Mouse (Mus musculus) brain, embryonic 14.5 days (tissue): ENCODE data around the gene Slc26a11. TPM values are rescaled to one million over a fixed set of nuclear protein-coding genes. Genes with fewer than 3 reads are reported as not detected.
"Not testable (repeated sequence)": the region's sequence is repeated elsewhere in the genome, so short reads cannot be mapped to it uniquely, and the experiment has no call there.

Experiments
- DNase-seq: peaks from one replicate; pipeline ENCODE4 v3.0.0-alpha.2; 2011; ENCODE audit warnings: low read depth
- CTCF ChIP-seq: fragments of 200-500 bp; IDR thresholded peaks from 2 replicates; pipeline ENCODE4 v1.5.1; 2012; ENCODE audit warnings: inconsistent platforms, mild to moderate bottlenecking, moderate library complexity, borderline replicate concordance; ENCODE audit not compliant: insufficient read depth, insufficient read length; ENCODE audit errors: extremely low read depth
- POLR2A ChIP-seq: fragments of 200-500 bp; IDR thresholded peaks from 2 replicates; pipeline ENCODE4 v1.6.1; 2012; ENCODE audit warnings: mild to moderate bottlenecking, inconsistent platforms, borderline replicate concordance; ENCODE audit not compliant: poor library complexity, insufficient read depth, insufficient read length, severe bottlenecking; ENCODE audit errors: extremely low read depth
- polyA plus RNA-seq: library from polyadenylated mRNA; depleted of rRNA; stranded (reverse); fragments of >200 nt; gene quantifications from 2 replicates; pipeline ENCODE4 v1.2.3, GENCODE M21; 2012

Slc26a11 gene
- polyA plus RNA-seq, 1 experiment, result 10.0 TPM

- DNase-seq, result peak; percentile 87
- TF ChIP-seq POLR2A, result no peak
- peak; percentile 96 for TF ChIP-seq CTCF
Observed at GRCm38 (mm10) chr11:119363534-119364145, 8.3 kb downstream of the Slc26a11 start.

- TF ChIP-seq POLR2A, result no peak
- no peak for TF ChIP-seq CTCF
- no peak for DNase-seq
Observed at GRCm38 (mm10) chr11:119375425-119375824, 20.1 kb downstream of the Slc26a11 start.

- no peak for DNase-seq
- TF ChIP-seq CTCF (no peak), POLR2A (no peak)
Observed at GRCm38 (mm10) chr11:119377326-119377725, 22.0 kb downstream of the Slc26a11 start.

- DNase-seq, result no peak
- TF ChIP-seq CTCF (no peak), POLR2A (no peak)
Observed at GRCm38 (mm10) chr11:119378551-119378950, 23.2 kb downstream of the Slc26a11 start.

GRCm38 (mm10) chr11:119381631-119382337, 26.4 kb downstream of the Slc26a11 start:
- DNase-seq, result no peak
- TF ChIP-seq CTCF, result no peak
- no peak for TF ChIP-seq POLR2A

GRCm38 (mm10) chr11:119382338-119382850, 27.0 kb downstream of the Slc26a11 start:
- TF ChIP-seq CTCF, result no peak
- TF ChIP-seq POLR2A, result no peak
- DNase-seq, result no peak

GRCm38 (mm10) chr11:119384904-119385303, 29.5 kb downstream of the Slc26a11 start:
- no peak for DNase-seq
- TF ChIP-seq POLR2A (no peak), CTCF (no peak)

GRCm38 (mm10) chr11:119386306-119386705, 30.9 kb downstream of the Slc26a11 start:
- DNase-seq, result no peak
- no peak for TF ChIP-seq POLR2A
- TF ChIP-seq CTCF, result no peak

GRCm38 (mm10) chr11:119387273-119387672, 31.9 kb downstream of the Slc26a11 start:
- DNase-seq, result not testable (repeated sequence)

- TF ChIP-seq CTCF, result peak; percentile 12; the same call in 1 of the 2 replicates
- no peak for TF ChIP-seq POLR2A
- peak; percentile 69 for DNase-seq
Observed at GRCm38 (mm10) chr11:119389851-119390270, 34.5 kb downstream of the Slc26a11 start.

GRCm38 (mm10) chr11:119390271-119391231, 35.2 kb downstream of the Slc26a11 start:
- TF ChIP-seq CTCF, result no peak
- no peak for TF ChIP-seq POLR2A

GRCm38 (mm10) chr11:119391386-119392000, 36.1 kb downstream of the Slc26a11 start:
- no peak for DNase-seq
- TF ChIP-seq CTCF, result no peak
- TF ChIP-seq POLR2A, result no peak

More at GRCm38 (mm10) chr11:119390271-119391231, 35.2 kb downstream of the Slc26a11 start:
- DNase-seq, result peak; percentile 28

GRCm38 (mm10) chr11:119392001-119392614, 36.8 kb downstream of the Slc26a11 start:
- DNase-seq, result no peak
- no peak for TF ChIP-seq POLR2A
- no peak for TF ChIP-seq CTCF
